Mouse (Mus musculus): Measurements from ENCODE around the gene Gm16181. TPM values are rescaled to one million over a fixed set of nuclear protein-coding genes. Genes with fewer than 3 reads are reported as not detected.

Gm16181 gene
- polyA plus RNA-seq, 1 experiment = not detected

- H3K4me3 ChIP-seq (ENCODE audit: insufficient read depth, poor library complexity, severe bottlenecking) = no peak overlapping the region
- no peaks in the 10 kb centered on the region for H3K79me3 ChIP-seq (ENCODE audit: low read depth)
- no peaks in the 10 kb centered on the region for H3K79me2 ChIP-seq (ENCODE audit: control insufficient read depth, insufficient read depth)
- no peak for TF ChIP-seq CTCF (IDR thresholded peaks at IDR 0.05; ENCODE audit: control insufficient read depth, insufficient read depth, insufficient read length)
- TF ChIP-seq FOSL1 (IDR thresholded peaks at IDR 0.05; ENCODE audit: insufficient read depth, low read length, poor library complexity, severe bottlenecking) = no peak
- no peak for TF ChIP-seq CEBPB (IDR thresholded peaks at IDR 0.05; ENCODE audit: low read depth)
- no peaks in the 10 kb centered on the region for H3K36me3 ChIP-seq (ENCODE audit: control insufficient read depth, insufficient read depth)
- H3K27me3 ChIP-seq (ENCODE audit: control insufficient read depth, insufficient read depth, insufficient read length) = no peaks in the 10 kb centered on the region
- H3ac ChIP-seq (ENCODE audit: control insufficient read depth, insufficient read length, low read depth) = no peak overlapping the region
Observed at GRCm38 (mm10) chr17:35269653-35270347, 49.2 kb downstream of the Gm16181 start.

- Histone ChIP-seq H3K79me3 (ENCODE audit: low read depth) (no peaks in the 10 kb centered on the region), H3K27me3 (ENCODE audit: control insufficient read depth, insufficient read depth, insufficient read length) (no peaks in the 10 kb centered on the region), H3K79me2 (ENCODE audit: control insufficient read depth, insufficient read depth) (no peaks in the 10 kb centered on the region), H3K36me3 (ENCODE audit: control insufficient read depth, insufficient read depth) (no peaks in the 10 kb centered on the region), H3K4me3 (ENCODE audit: insufficient read depth, poor library complexity, severe bottlenecking) (no peak overlapping the region), H3ac (ENCODE audit: control insufficient read depth, insufficient read length, low read depth) (no peak overlapping the region)
- no peak for TF ChIP-seq MYOG (IDR thresholded peaks at IDR 0.05; ENCODE audit: control insufficient read depth, extremely low read depth, insufficient read length)
- TF ChIP-seq FOSL1 (IDR thresholded peaks at IDR 0.05; ENCODE audit: insufficient read depth, low read length, poor library complexity, severe bottlenecking) = no peak
- TF ChIP-seq CEBPB (IDR thresholded peaks at IDR 0.05; ENCODE audit: low read depth) = no peak
- TF ChIP-seq MYOD1 (IDR thresholded peaks at IDR 0.05; ENCODE audit: control insufficient read depth, insufficient read length, low read depth) = no peak
- TF ChIP-seq MAX (IDR thresholded peaks at IDR 0.05) = no peak
- TF ChIP-seq CTCF (IDR thresholded peaks at IDR 0.05; ENCODE audit: control insufficient read depth, insufficient read depth, insufficient read length) = no peak
Observed at GRCm38 (mm10) chr17:35272249-35272648, 51.6 kb downstream of the Gm16181 start.

Small RNA genes within 50 kb of the gene (microRNA-seq; reads per million reads assigned to microRNA genes)
- not detected for gene Mir6973a (ENCODE audit: borderline microRNAs expressed)
- gene Mir6974 (ENCODE audit: borderline microRNAs expressed) = not detected
- 1.8 reads per million, percentile 38 among the genes with 10 or more reads in this experiment for gene Mir6975 (ENCODE audit: borderline microRNAs expressed)
- not detected for gene Mir8094 (ENCODE audit: borderline microRNAs expressed)

Other genes starting within 250 kb of the Gm16181 start
- gene Hspa1a, start 248.7 kb upstream of the Gm16181 start, polyA plus RNA-seq (2012; fragmentation: generic; extraction: Trizol) = 1.8 TPM
- 0.99 TPM for gene Hspa1l, start 248.1 kb upstream of the Gm16181 start, polyA plus RNA-seq (2012; fragmentation: generic; extraction: Trizol)
- gene Lsm2, start 239.0 kb upstream of the Gm16181 start, polyA plus RNA-seq (2012; fragmentation: generic; extraction: Trizol) = 133 TPM
- gene Vars, start 219.8 kb upstream of the Gm16181 start, polyA plus RNA-seq (2012; fragmentation: generic; extraction: Trizol) = 214 TPM
- gene Vwa7, start 204.3 kb upstream of the Gm16181 start, polyA plus RNA-seq (2012; fragmentation: generic; extraction: Trizol) = 0.07 TPM
- gene Sapcd1, start 192.8 kb upstream of the Gm16181 start, polyA plus RNA-seq (2012; fragmentation: generic; extraction: Trizol) = 0.23 TPM
- 0.76 TPM for gene Msh5, start 174.1 kb upstream of the Gm16181 start, polyA plus RNA-seq (2012; fragmentation: generic; extraction: Trizol)
- 509 TPM for gene Clic1, start 170.9 kb upstream of the Gm16181 start, polyA plus RNA-seq (2012; fragmentation: generic; extraction: Trizol)
- gene Ddah2, start 161.8 kb upstream of the Gm16181 start, polyA plus RNA-seq (2012; fragmentation: generic; extraction: Trizol) = 129 TPM
- gene Ly6g6c, start 155.4 kb upstream of the Gm16181 start, polyA plus RNA-seq (2012; fragmentation: generic; extraction: Trizol) = 0.12 TPM
- gene Mpig6b, start 154.7 kb upstream of the Gm16181 start, polyA plus RNA-seq (2012; fragmentation: generic; extraction: Trizol) = 0.04 TPM
- not detected for gene Ly6g6e, start 143.9 kb upstream of the Gm16181 start, polyA plus RNA-seq (2012; fragmentation: generic; extraction: Trizol)
- gene Ly6g6d, start 142.8 kb upstream of the Gm16181 start, polyA plus RNA-seq (2012; fragmentation: generic; extraction: Trizol) = not detected
- gene Ly6g6f, start 135.2 kb upstream of the Gm16181 start, polyA plus RNA-seq (2012; fragmentation: generic; extraction: Trizol) = not detected
- 54.0 TPM for gene Abhd16a, start 131.6 kb upstream of the Gm16181 start, polyA plus RNA-seq (2012; fragmentation: generic; extraction: Trizol)
- gene Ly6g5c, start 112.6 kb upstream of the Gm16181 start, polyA plus RNA-seq (2012; fragmentation: generic; extraction: Trizol) = not detected
- 0.28 TPM for gene Ly6g5b, start 105.4 kb upstream of the Gm16181 start, polyA plus RNA-seq (2012; fragmentation: generic; extraction: Trizol)
- 25.8 TPM for gene Gpank1, start 99.4 kb upstream of the Gm16181 start, polyA plus RNA-seq (2012; fragmentation: generic; extraction: Trizol)
- gene Csnk2b, start 98.8 kb upstream of the Gm16181 start, polyA plus RNA-seq (2012; fragmentation: generic; extraction: Trizol) = 300 TPM
- 13.0 TPM for gene D17H6S53E, start 94.5 kb upstream of the Gm16181 start, polyA plus RNA-seq (2012; fragmentation: generic; extraction: Trizol)
- 0.20 TPM for gene Apom, start 88.8 kb upstream of the Gm16181 start, polyA plus RNA-seq (2012; fragmentation: generic; extraction: Trizol)
- gene Bag6, start 85.7 kb upstream of the Gm16181 start, polyA plus RNA-seq (2012; fragmentation: generic; extraction: Trizol) = 202 TPM
- 183 TPM for gene Prrc2a, start 55.9 kb upstream of the Gm16181 start, polyA plus RNA-seq (2012; fragmentation: generic; extraction: Trizol)
- not detected for gene Aif1, start 44.8 kb upstream of the Gm16181 start, polyA plus RNA-seq (2012; fragmentation: generic; extraction: Trizol)
- 0.92 TPM for gene Lst1, start 32.4 kb upstream of the Gm16181 start, polyA plus RNA-seq (2012; fragmentation: generic; extraction: Trizol)
- gene Ltb, start 26.4 kb upstream of the Gm16181 start, polyA plus RNA-seq (2012; fragmentation: generic; extraction: Trizol) = not detected
- not detected for gene Tnf, start 18.8 kb upstream of the Gm16181 start, polyA plus RNA-seq (2012; fragmentation: generic; extraction: Trizol)
- 0.07 TPM for gene Lta, start 15.5 kb upstream of the Gm16181 start, polyA plus RNA-seq (2012; fragmentation: generic; extraction: Trizol)
- 1.4 TPM for gene Atp6v1g2, start 12.8 kb downstream of the Gm16181 start, polyA plus RNA-seq (2012; fragmentation: generic; extraction: Trizol)
- gene Nfkbil1, start 15.0 kb downstream of the Gm16181 start, polyA plus RNA-seq (2012; fragmentation: generic; extraction: Trizol) = 20.1 TPM
- 330 TPM for gene Ddx39b, start 20.9 kb downstream of the Gm16181 start, polyA plus RNA-seq (2012; fragmentation: generic; extraction: Trizol)
- 23.5 TPM for gene H2-D1, start 41.9 kb downstream of the Gm16181 start, polyA plus RNA-seq (2012; fragmentation: generic; extraction: Trizol)
- gene H2-Q1, start 99.6 kb downstream of the Gm16181 start, polyA plus RNA-seq (2012; fragmentation: generic; extraction: Trizol) = 3.3 TPM
- 0.11 TPM for gene H2-Q2, start 121.4 kb downstream of the Gm16181 start, polyA plus RNA-seq (2012; fragmentation: generic; extraction: Trizol)
- gene H2-Q4, start 158.8 kb downstream of the Gm16181 start, polyA plus RNA-seq (2012; fragmentation: generic; extraction: Trizol) = 3.5 TPM
- gene H2-Q6, start 204.0 kb downstream of the Gm16181 start, polyA plus RNA-seq (2012; fragmentation: generic; extraction: Trizol) = not detected
- gene H2-Q7, start 218.3 kb downstream of the Gm16181 start, polyA plus RNA-seq (2012; fragmentation: generic; extraction: Trizol) = 0.14 TPM
- gene H2-Q10, start 249.3 kb downstream of the Gm16181 start, polyA plus RNA-seq (2012; fragmentation: generic; extraction: Trizol) = 0.01 TPM

All from C2C12 (cell line).